Mouse (Mus musculus): Measurements from ENCODE around the gene Hectd1. TPM values are rescaled to one million over a fixed set of nuclear protein-coding genes. Genes with fewer than 3 reads are reported as not detected.
A peak's percentile ranks its signal among the peaks of the same experiment; 100 is the strongest.

Hectd1 gene
- polyA plus RNA-seq, 1 experiment, result 31.2 TPM

DNA sequence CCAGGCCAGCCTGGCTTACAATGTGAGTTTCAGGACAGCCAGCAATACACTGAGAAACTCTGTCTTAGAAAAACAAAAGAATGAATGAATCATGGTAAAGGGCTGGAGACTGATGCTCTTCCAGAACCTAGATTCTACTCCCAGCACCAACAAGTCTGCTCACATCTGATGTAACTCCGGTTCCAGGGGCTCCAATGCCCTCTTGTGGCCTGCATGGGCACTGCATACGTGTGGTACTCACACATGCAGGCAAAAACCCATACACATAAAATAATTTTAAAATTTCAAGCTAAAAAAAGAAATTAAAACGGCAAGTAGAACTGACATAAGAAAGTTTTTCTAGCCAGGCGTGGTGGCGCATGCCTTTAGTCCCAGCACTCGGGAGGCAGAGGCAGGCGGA lies 44.5 kb downstream of the Hectd1 start:
- 84% methylated on average over 7 of the region's 7 CpGs for WGBS
- peak; percentile 72 for TF ChIP-seq CTCF (IDR thresholded peaks at IDR 0.05; ENCODE audit: control insufficient read depth, insufficient read depth, low read length)
- no peak for TF ChIP-seq POLR2A (IDR thresholded peaks at IDR 0.05; ENCODE audit: borderline replicate concordance, control insufficient read depth, low read depth, low read length)
- Histone ChIP-seq H3K27ac (ENCODE audit: control insufficient read depth, insufficient read depth, low read depth, low read length, poor library complexity) (no peak overlapping the region), H3K4me1 (ENCODE audit: control insufficient read depth, insufficient read depth, low read length) (no peaks in the 10 kb centered on the region), H3K4me3 (replicated peaks; ENCODE audit: control insufficient read depth, low read depth, low read length) (no peak overlapping the region)

- peaks cover 2% of the 10 kb centered on the region; the same call in 1 of the 2 replicates for H3K4me1 ChIP-seq (ENCODE audit: control insufficient read depth, insufficient read depth, low read length)
- WGBS, result 74% methylated on average over 15 of the region's 15 CpGs
- no peak overlapping the region for H3K4me3 ChIP-seq (replicated peaks; ENCODE audit: control insufficient read depth, low read depth, low read length)
- H3K27ac ChIP-seq (ENCODE audit: control insufficient read depth, insufficient read depth, low read depth, low read length, poor library complexity), result no peak overlapping the region
- TF ChIP-seq POLR2A (IDR thresholded peaks at IDR 0.05; ENCODE audit: borderline replicate concordance, control insufficient read depth, low read depth, low read length) (no peak), CTCF (IDR thresholded peaks at IDR 0.05; ENCODE audit: control insufficient read depth, insufficient read depth, low read length) (no peak)
Measured at GRCm38 (mm10) chr12:51768702-51769101, 60.6 kb downstream of the Hectd1 start.

DNA sequence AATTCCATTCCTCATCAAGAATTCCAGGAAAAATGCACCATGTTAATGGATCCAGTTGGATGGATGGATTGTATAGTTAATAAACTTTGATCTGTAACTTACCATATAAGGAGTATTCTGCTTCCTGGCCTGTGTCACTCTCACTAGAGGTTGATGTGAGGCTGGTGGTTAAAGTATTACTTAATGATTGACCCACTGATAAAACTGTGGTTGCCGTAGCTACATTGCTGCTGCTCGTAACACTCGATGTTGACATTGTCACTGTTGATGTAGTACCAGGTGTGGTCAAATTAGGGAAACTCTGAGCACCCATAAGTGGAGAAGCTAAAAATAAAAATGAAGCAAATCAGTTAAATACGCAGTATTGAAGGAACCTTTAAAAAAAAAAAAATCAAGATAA lies 61.9 kb downstream of the Hectd1 start:
- Histone ChIP-seq H3K4me3 (replicated peaks; ENCODE audit: control insufficient read depth, low read depth, low read length) (no peak overlapping the region), H3K27ac (ENCODE audit: control insufficient read depth, insufficient read depth, low read depth, low read length, poor library complexity) (no peak overlapping the region), H3K4me1 (ENCODE audit: control insufficient read depth, insufficient read depth, low read length) (peaks cover 2% of the 10 kb centered on the region; the same call in 1 of the 2 replicates)
- WGBS, result 53% methylated on average over 4 of the region's 4 CpGs
- TF ChIP-seq CTCF (IDR thresholded peaks at IDR 0.05; ENCODE audit: control insufficient read depth, insufficient read depth, low read length) (no peak), POLR2A (IDR thresholded peaks at IDR 0.05; ENCODE audit: borderline replicate concordance, control insufficient read depth, low read depth, low read length) (no peak)

DNA sequence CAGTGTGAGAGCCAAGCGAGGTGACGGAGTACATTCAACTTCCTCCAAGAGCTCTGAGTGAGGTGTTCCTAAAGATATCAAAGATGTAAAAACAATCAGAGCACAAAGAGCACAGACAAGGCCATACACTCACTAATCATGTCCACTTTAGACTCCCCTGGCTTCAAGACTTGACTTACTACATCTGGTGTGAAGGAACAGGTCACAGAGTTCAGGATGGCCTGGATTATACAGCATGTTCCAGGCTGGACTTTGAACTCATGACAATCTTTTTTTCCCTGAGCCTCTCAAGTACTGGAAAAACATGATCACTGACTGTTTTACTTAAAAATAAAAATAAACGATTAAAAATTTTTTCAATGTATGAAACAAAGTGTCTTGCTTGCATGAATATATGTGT lies 70.0 kb downstream of the Hectd1 start:
- WGBS, result 91% methylated on average over 3 of the region's 3 CpGs
- H3K4me1 ChIP-seq (ENCODE audit: control insufficient read depth, insufficient read depth, low read length), result no peaks in the 10 kb centered on the region

GRCm38 (mm10) chr12:51756599-51756961 lies 72.8 kb downstream of the Hectd1 start:
- no peak overlapping the region for H3K4me3 ChIP-seq (replicated peaks; ENCODE audit: control insufficient read depth, low read depth, low read length)
- TF ChIP-seq POLR2A (IDR thresholded peaks at IDR 0.05; ENCODE audit: borderline replicate concordance, control insufficient read depth, low read depth, low read length), result no peak
- no peak for TF ChIP-seq CTCF (IDR thresholded peaks at IDR 0.05; ENCODE audit: control insufficient read depth, insufficient read depth, low read length)
- no peaks in the 10 kb centered on the region for H3K4me1 ChIP-seq (ENCODE audit: control insufficient read depth, insufficient read depth, low read length)
- H3K27ac ChIP-seq (ENCODE audit: control insufficient read depth, insufficient read depth, low read depth, low read length, poor library complexity), result no peak overlapping the region

More for the DNA sequence above, 70.0 kb downstream of the Hectd1 start:
- no peak overlapping the region for H3K4me3 ChIP-seq (replicated peaks; ENCODE audit: control insufficient read depth, low read depth, low read length)
- H3K27ac ChIP-seq (ENCODE audit: control insufficient read depth, insufficient read depth, low read depth, low read length, poor library complexity), result no peak overlapping the region
- TF ChIP-seq CTCF (IDR thresholded peaks at IDR 0.05; ENCODE audit: control insufficient read depth, insufficient read depth, low read length) (no peak), POLR2A (IDR thresholded peaks at IDR 0.05; ENCODE audit: borderline replicate concordance, control insufficient read depth, low read depth, low read length) (no peak)

- H3K27ac ChIP-seq (ENCODE audit: control insufficient read depth, insufficient read depth, low read depth, low read length, poor library complexity), result no peak overlapping the region
- H3K4me1 ChIP-seq (ENCODE audit: control insufficient read depth, insufficient read depth, low read length), result no peaks in the 10 kb centered on the region
- no peak for TF ChIP-seq POLR2A (IDR thresholded peaks at IDR 0.05; ENCODE audit: borderline replicate concordance, control insufficient read depth, low read depth, low read length)
- no peak for TF ChIP-seq CTCF (IDR thresholded peaks at IDR 0.05; ENCODE audit: control insufficient read depth, insufficient read depth, low read length)
- H3K4me3 ChIP-seq (replicated peaks; ENCODE audit: control insufficient read depth, low read depth, low read length), result no peak overlapping the region
- 93% methylated on average over 12 of the region's 12 CpGs for WGBS
Measured at GRCm38 (mm10) chr12:51755938-51756598, 73.3 kb downstream of the Hectd1 start.

- Histone ChIP-seq H3K4me1 (ENCODE audit: control insufficient read depth, insufficient read depth, low read length) (no peaks in the 10 kb centered on the region), H3K27ac (ENCODE audit: control insufficient read depth, insufficient read depth, low read depth, low read length, poor library complexity) (no peak overlapping the region), H3K4me3 (replicated peaks; ENCODE audit: control insufficient read depth, low read depth, low read length) (no peak overlapping the region)
- TF ChIP-seq POLR2A (IDR thresholded peaks at IDR 0.05; ENCODE audit: borderline replicate concordance, control insufficient read depth, low read depth, low read length) (no peak), CTCF (IDR thresholded peaks at IDR 0.05; ENCODE audit: control insufficient read depth, insufficient read depth, low read length) (no peak)
- WGBS, result 88% methylated on average over 2 of the region's 2 CpGs
Measured at GRCm38 (mm10) chr12:51747348-51747747, 82.0 kb downstream of the Hectd1 start.

DNA sequence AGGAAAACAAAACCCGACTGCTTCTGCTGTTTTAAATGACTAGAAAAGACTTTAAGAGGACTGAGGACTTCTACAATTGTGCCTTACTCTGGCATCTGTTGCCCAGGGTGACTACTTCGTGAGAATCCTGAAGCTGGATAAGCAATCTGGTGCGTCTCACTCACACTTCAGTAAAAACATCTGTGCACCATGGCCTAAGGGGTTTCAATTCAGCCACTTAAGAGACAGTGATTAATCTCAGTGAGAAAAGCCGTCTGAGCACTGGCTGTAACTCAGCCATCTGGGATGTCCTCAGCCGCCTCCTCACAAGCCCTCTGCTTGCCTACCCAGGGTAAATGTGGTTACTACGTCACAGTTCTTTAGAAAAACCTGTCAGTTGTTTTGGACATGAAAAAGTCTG lies 84.4 kb downstream of the Hectd1 start:
- no peaks in the 10 kb centered on the region for H3K4me1 ChIP-seq (ENCODE audit: control insufficient read depth, insufficient read depth, low read length)
- no peak overlapping the region for H3K27ac ChIP-seq (ENCODE audit: control insufficient read depth, insufficient read depth, low read depth, low read length, poor library complexity)
- WGBS, result 86% methylated on average over 6 of the region's 6 CpGs
- TF ChIP-seq POLR2A (IDR thresholded peaks at IDR 0.05; ENCODE audit: borderline replicate concordance, control insufficient read depth, low read depth, low read length) (no peak), CTCF (IDR thresholded peaks at IDR 0.05; ENCODE audit: control insufficient read depth, insufficient read depth, low read length) (no peak)
- H3K4me3 ChIP-seq (replicated peaks; ENCODE audit: control insufficient read depth, low read depth, low read length), result no peak overlapping the region

DNA sequence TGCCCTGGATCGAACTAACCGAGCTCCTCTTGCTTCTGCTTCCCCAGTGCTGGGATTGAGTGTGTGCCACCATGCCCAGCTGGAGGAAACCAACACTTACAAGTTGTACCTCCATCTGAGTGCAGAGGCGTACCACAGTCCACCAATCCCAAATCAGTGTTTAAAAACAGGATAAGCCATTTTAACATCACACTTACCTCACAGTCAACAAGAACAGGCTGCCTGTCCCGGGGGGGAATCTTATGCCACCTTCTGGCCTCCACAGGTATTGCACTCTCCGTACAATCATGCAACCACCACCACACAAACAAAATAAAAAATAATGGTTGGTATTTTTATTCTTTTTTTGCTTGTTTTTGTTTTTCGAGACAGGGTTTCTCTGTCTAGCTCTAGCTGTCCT lies 87.6 kb downstream of the Hectd1 start:
- WGBS, result 74% methylated on average over 6 of the region's 6 CpGs
- Histone ChIP-seq H3K27ac (ENCODE audit: control insufficient read depth, insufficient read depth, low read depth, low read length, poor library complexity) (no peak overlapping the region), H3K4me1 (ENCODE audit: control insufficient read depth, insufficient read depth, low read length) (no peaks in the 10 kb centered on the region), H3K4me3 (replicated peaks; ENCODE audit: control insufficient read depth, low read depth, low read length) (no peak overlapping the region)
- TF ChIP-seq POLR2A (IDR thresholded peaks at IDR 0.05; ENCODE audit: borderline replicate concordance, control insufficient read depth, low read depth, low read length) (no peak), CTCF (IDR thresholded peaks at IDR 0.05; ENCODE audit: control insufficient read depth, insufficient read depth, low read length) (peak; percentile 60)
